Mouse (Mus musculus): ENCODE data around the gene Tmem222. TPM values are rescaled to one million over a fixed set of nuclear protein-coding genes. Genes with fewer than 3 reads are reported as not detected.
A peak's percentile ranks its signal among the peaks of the same experiment; 100 is the strongest.

Gene Tmem222
- total RNA-seq, 2 experiments from 2014 or later, result 49.5 to 54.8 TPM

DNA sequence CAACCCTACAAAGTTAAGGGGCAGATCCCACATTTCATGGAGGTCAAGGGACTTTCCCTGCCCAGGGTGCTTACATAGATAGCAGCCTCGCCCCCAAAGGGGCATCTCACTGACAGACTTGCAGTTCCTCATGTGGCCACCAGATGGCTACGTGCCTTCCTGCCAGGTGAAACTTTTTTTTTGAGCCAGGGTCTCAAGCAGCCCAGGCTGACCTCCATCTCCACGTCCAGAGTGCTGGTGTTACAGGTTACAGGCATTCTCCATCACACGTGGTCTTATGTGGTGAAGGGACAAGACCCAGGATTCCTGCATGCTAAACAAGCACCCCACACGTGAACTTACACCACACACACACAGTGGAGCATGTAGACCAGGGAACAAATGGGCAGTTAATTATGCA is 60.0 kb downstream of the Tmem222 start:
- peak; percentile 72 for DNase-seq

Other genes with a start within 250 kb of the Tmem222 start
- 100 to 1,000 TPM; 122 to 123 TPM for gene Wasf2, start 147.3 kb downstream of the Tmem222 start, total RNA-seq (2021)
- 1 to 10 TPM; 2.2 to 2.4 TPM for gene Cd164l2, start 65.7 kb downstream of the Tmem222 start, total RNA-seq (2021)
- under 1 TPM; 0.36 to 0.99 TPM for gene Gpr3, start 65.3 kb downstream of the Tmem222 start, total RNA-seq (2021)
- gene Map3k6, start 37.0 kb downstream of the Tmem222 start, total RNA-seq (2021), result 10 to 100 TPM; 17.2 to 36.7 TPM
- gene Sytl1, start 14.7 kb downstream of the Tmem222 start, total RNA-seq (2021), result 1 to 10 TPM; 5.2 to 6.3 TPM
- gene Wdtc1, start 75.7 kb upstream of the Tmem222 start, total RNA-seq (2021), result 10 to 100 TPM; 46.3 to 50.1 TPM
- gene Slc9a1, start 91.9 kb upstream of the Tmem222 start, total RNA-seq (2021), result 10 to 100 TPM; 31.9 to 42.5 TPM
- 1 to 10 TPM in 1 of 2 experiments, under 1 TPM in 1; 0.58 to 1.2 TPM for gene Tent5b, start 202.3 kb upstream of the Tmem222 start, total RNA-seq (2021)
- 1 to 10 TPM; 6.2 to 9.3 TPM for gene Trnp1, start 220.8 kb upstream of the Tmem222 start, total RNA-seq (2021)
- 1 to 10 TPM; 2.1 to 3.1 TPM for gene Kdf1, start 241.2 kb upstream of the Tmem222 start, total RNA-seq (2021)

Data from adrenal gland, postnatal 10 days (tissue).